Mouse (Mus musculus) heart, postnatal 0 days (tissue): ENCODE measurements around the gene Brk1.

ENCODE experiments used
- CTCF ChIP-seq: IDR thresholded peaks from 2 replicates; pipeline ENCODE4 v1.5.1; 2016; ENCODE audit warnings: antibody characterized with exemption, control low read depth, low read depth
- EP300 ChIP-seq: IDR thresholded peaks from 2 replicates; pipeline ENCODE4 v1.6.1; 2016; ENCODE audit warnings: antibody characterized with exemption, low read depth

DNA sequence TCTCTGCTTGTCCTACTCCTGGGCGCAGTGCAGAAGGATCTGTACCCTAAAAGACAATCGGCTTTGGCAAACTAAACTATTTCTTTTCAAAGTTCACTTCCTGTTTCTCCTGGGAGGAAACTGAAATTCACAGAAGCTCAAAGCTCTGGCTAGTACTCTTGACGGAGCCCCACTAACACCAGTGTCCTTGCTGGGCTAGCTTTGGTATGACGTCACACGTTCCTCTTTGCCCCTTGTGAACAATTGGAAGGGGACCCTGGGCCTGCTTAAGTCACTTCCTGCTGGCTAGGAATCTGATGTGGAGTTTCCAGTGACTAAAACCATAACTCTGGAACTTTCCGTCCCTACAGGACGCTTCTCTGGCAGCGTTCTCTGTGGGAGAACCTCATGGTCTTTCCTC lies 40.2 kb downstream of the Brk1 start:
- TF ChIP-seq CTCF = no peak
- 0 out of 2 replicates have a peak, but pooled peaks have one; percentile 54 for TF ChIP-seq EP300
